Mouse (Mus musculus) embryonic facial prominence, embryonic 11.5 days (tissue): ENCODE data around the gene Mrps18a. TPM values are rescaled to one million over a fixed set of nuclear protein-coding genes. Genes with fewer than 3 reads are reported as not detected.

ENCODE experiments used
- ATAC-seq: fragments of 200-750 bp; cut with Nextera tagmentation; replicated peaks from 2 replicates; pipeline ENCODE4 v1.8.0; 2017; ENCODE audit warnings: low read depth; ENCODE audit not compliant: insufficient number of reproducible peaks, low FRiP score, low TSS enrichment
- DNase-seq: peaks from one replicate; pipeline ENCODE4 v3.0.0-alpha.2; 2015; ENCODE audit warnings: low spot score
- H3K27ac ChIP-seq: fragments of 300-500 bp; sonication (generic); replicated peaks from 2 replicates; pipeline ENCODE4 v1.5.1; 2014; ENCODE audit warnings: mild to moderate bottlenecking, low read depth, low read length, control low read depth
- H3K27me3 ChIP-seq: fragments of 300-500 bp; sonication (generic); 2 replicates; pipeline ENCODE4 v1.6.1; 2014; ENCODE audit warnings: mild to moderate bottlenecking, low read length, moderate library complexity, mixed read lengths; ENCODE audit not compliant: control insufficient read depth, insufficient read depth
- H3K36me3 ChIP-seq: fragments of 300-500 bp; sonication (generic); replicated peaks from 2 replicates; pipeline ENCODE4 v1.6.1; 2014; ENCODE audit warnings: low read depth, mild to moderate bottlenecking, low read length, moderate library complexity, mixed read lengths; ENCODE audit not compliant: control insufficient read depth, insufficient read depth
- H3K4me1 ChIP-seq: fragments of 300-500 bp; sonication (generic); 2 replicates; pipeline ENCODE4 v1.6.1; 2014; ENCODE audit warnings: low read length, mixed read lengths; ENCODE audit not compliant: control insufficient read depth, insufficient read depth
- H3K4me2 ChIP-seq: fragments of 300-500 bp; sonication (generic); 2 replicates; pipeline ENCODE4 v1.6.1; 2014; ENCODE audit warnings: low read depth, mild to moderate bottlenecking, control low read depth, low read length, moderate library complexity
- H3K4me3 ChIP-seq: fragments of 300-500 bp; sonication (generic); 2 replicates; pipeline ENCODE4 v1.5.1; 2014; ENCODE audit warnings: low read depth, low read length, control low read depth
- H3K9ac ChIP-seq: fragments of 300-500 bp; sonication (generic); replicated peaks from 2 replicates; pipeline ENCODE4 v1.6.1; 2014; ENCODE audit warnings: mild to moderate bottlenecking, control low read depth, low read length
- H3K9me3 ChIP-seq: fragments of 300-500 bp; sonication (generic); replicated peaks from 2 replicates; pipeline ENCODE4 v1.6.1; 2016; ENCODE audit warnings: mild to moderate bottlenecking, low read length, inconsistent platforms, mixed read lengths; ENCODE audit not compliant: control insufficient read depth
- WGBS: fragments of 180-500 bp; shearing (Covaris S2); extraction: QIAGEN DNeasy Blood & Tissue Kit; methylation state at CpG from one replicate; pipeline ENCODE4 v1.1.7; 2014; 5-methylcytosine and 5-hydroxymethylcytosine counted together
- polyA plus RNA-seq: library from polyadenylated mRNA; unstranded; fragments of >200 nt; fragmentation: Nextera tagmentation; extraction: Ambion mirVana; gene quantifications from 2 replicates; pipeline ENCODE4 v1.2.1, GENCODE M21; 2014

The Mrps18a gene
- polyA plus RNA-seq, 1 experiment from 2014 or later: 133 TPM

DNA sequence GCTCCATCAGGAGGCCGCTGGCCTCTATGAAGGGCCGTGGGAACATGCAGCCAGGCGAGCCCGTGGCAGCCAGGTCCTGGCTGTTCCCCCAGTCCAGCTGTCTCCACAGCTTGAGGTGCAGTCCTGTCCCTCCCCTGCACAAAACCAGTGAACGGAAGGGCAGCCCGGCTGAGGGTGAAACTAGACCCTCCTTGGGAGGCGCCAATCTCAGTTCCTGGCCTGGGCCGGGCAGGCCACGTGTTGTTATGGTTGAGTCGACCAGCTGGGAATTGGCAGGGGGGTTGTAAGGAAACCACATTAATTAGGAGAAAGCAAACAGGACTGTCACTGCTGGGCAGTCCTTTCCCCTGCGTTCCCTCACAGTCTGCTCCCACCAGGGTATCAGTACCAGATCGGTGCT lies 6.3 kb upstream of the Mrps18a start:
- peak; percentile 79 for DNase-seq
- H3K27me3 ChIP-seq: no peaks in the 10 kb centered on the region
- no peaks in the 10 kb centered on the region for H3K9me3 ChIP-seq
- H3K4me1 ChIP-seq: peaks cover 2% of the 10 kb centered on the region; the same call in 1 of the 2 replicates
- peak overlapping the region; percentile 30; the same call in 1 of the 2 replicates for H3K9ac ChIP-seq
- no peaks in the 10 kb centered on the region for H3K36me3 ChIP-seq
- no peak overlapping the region for H3K4me2 ChIP-seq
- peak; percentile 84 for ATAC-seq
- no peak overlapping the region for H3K4me3 ChIP-seq
- peak overlapping the region; percentile 24; the same call in 1 of the 2 replicates for H3K27ac ChIP-seq
- 26% methylated on average over 12 of the region's 12 CpGs for WGBS

DNA sequence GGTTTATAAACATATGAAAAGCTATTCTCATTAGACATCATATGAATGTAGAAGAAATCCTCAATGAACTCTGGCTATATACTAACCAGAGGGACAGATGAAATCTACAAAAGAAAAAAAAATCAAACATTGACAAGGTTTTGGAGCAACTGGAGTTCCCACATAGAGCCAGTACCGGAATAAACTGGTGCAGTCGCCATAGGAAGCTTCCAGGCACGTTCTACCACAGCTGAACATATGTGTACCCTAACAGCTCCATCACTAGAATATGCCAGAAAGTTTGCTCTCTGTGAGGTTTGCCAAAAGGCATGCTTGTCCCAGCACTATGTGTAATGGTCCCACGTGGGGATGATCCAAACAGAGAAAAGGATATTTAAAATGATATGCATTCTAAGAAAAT lies 2.5 kb upstream of the Mrps18a start:
- no peaks in the 10 kb centered on the region for H3K9me3 ChIP-seq
- H3K4me3 ChIP-seq: no peak overlapping the region
- H3K4me2 ChIP-seq: no peak overlapping the region
- H3K27ac ChIP-seq: no peak overlapping the region
- no peaks in the 10 kb centered on the region for H3K27me3 ChIP-seq
- ATAC-seq: no peak
- 83% methylated on average over 4 of the region's 4 CpGs for WGBS
- H3K9ac ChIP-seq: no peak overlapping the region
- DNase-seq: no peak
- no peaks in the 10 kb centered on the region for H3K36me3 ChIP-seq
- peaks cover 2% of the 10 kb centered on the region; the same call in 1 of the 2 replicates for H3K4me1 ChIP-seq

- Histone ChIP-seq H3K4me3 (no peak overlapping the region), H3K9me3 (no peaks in the 10 kb centered on the region), H3K9ac (peak overlapping the region; percentile 25; the same call in 1 of the 2 replicates), H3K4me1 (peaks cover 3% of the 10 kb centered on the region; the same call in 1 of the 2 replicates), H3K36me3 (no peaks in the 10 kb centered on the region; the same call in 1 of the 2 replicates), H3K4me2 (no peak overlapping the region), H3K27me3 (no peaks in the 10 kb centered on the region), H3K27ac (peak overlapping the region; percentile 29)
- no peak for DNase-seq
- no peak for ATAC-seq
- 65% methylated on average over 2 of the region's 2 CpGs for WGBS
Measured at GRCm38 (mm10) chr17:46115489-46115888, 4.7 kb downstream of the Mrps18a start.

DNA sequence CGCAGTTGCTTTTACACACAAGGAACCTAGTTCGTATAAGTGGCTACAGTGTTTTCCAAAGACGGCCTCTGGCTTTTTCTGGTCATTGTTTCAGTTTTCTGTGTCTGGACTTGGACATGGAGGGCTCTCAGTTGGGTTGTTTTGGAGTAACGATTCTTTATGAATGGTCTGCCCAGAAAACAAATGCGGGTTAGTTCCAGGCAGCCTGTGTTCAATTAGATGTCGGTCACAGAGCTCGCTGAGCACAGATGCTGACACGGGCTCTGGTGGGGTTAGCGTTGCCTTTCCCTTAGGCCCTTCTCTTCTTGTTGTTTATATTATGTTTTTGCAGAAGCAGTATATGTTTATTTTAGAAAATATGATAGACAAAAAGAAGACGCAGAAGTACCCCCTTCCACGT lies 5.4 kb downstream of the Mrps18a start:
- no peak overlapping the region for H3K9ac ChIP-seq
- DNase-seq (peak; percentile 60), ATAC-seq (no peak)
- H3K4me3 ChIP-seq: no peak overlapping the region
- 57% methylated on average over 11 of the region's 11 CpGs for WGBS
- H3K27ac ChIP-seq: peak overlapping the region; percentile 29
- H3K27me3 ChIP-seq: no peaks in the 10 kb centered on the region
- H3K4me1 ChIP-seq: peaks cover 3% of the 10 kb centered on the region; the same call in 1 of the 2 replicates
- no peaks in the 10 kb centered on the region for H3K9me3 ChIP-seq
- H3K4me2 ChIP-seq: no peak overlapping the region
- H3K36me3 ChIP-seq: no peaks in the 10 kb centered on the region; the same call in 1 of the 2 replicates

GRCm38 (mm10) chr17:46116881-46117280 lies 6.1 kb downstream of the Mrps18a start:
- DNase-seq: no peak
- Histone ChIP-seq H3K9ac (no peak overlapping the region), H3K27me3 (no peaks in the 10 kb centered on the region), H3K27ac (no peak overlapping the region; the same call in 1 of the 2 replicates), H3K9me3 (no peaks in the 10 kb centered on the region), H3K36me3 (no peaks in the 10 kb centered on the region; the same call in 1 of the 2 replicates), H3K4me2 (no peak overlapping the region), H3K4me3 (no peak overlapping the region), H3K4me1 (peaks cover 3% of the 10 kb centered on the region; the same call in 1 of the 2 replicates)
- ATAC-seq: no peak
- 82% methylated on average over 3 of the region's 3 CpGs for WGBS

DNA sequence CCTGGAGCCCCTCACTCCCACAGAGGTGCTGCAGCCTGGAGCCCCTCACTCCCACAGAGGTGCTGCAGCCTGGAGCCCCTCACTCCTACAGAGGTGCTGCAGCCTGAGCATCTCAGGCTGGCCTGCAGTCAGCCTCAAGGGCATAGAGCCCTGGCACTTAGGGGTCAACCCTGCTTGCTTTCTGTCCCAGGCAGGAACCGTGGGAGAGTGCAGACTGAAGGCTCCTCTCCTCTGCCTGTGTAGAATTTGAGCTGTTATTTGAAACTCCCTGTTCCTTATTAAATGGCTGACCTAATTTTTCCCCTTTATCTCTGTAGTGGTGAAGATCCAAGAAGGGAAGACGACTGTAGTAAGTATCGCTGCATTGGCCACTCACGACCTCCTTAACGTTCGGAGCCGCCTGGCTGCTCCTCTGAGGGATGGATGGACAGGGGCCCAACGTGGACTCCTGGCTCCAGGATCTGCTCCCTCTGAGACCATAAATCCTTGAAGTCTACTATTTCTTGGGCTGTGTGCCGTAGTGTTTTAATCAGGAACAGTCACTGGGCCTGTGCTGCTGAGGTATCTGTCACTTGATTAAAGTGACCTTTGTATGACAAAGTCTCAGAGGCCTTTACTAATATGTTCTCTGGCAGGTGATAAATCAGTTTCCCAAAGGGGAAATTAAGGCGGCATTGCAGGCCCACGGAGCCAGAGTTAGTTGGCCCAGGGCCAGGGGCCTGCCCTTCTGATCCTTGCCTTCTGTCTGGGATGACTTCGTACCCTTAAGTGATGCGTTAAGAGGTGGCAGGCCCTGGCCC lies 7.0 kb downstream of the Mrps18a start:
- Histone ChIP-seq H3K36me3 (no peaks in the 10 kb centered on the region; the same call in 1 of the 2 replicates), H3K27me3 (no peaks in the 10 kb centered on the region), H3K4me3 (no peak overlapping the region), H3K4me1 (peaks cover 3% of the 10 kb centered on the region; the same call in 1 of the 2 replicates), H3K9me3 (no peaks in the 10 kb centered on the region), H3K9ac (no peak overlapping the region), H3K27ac (0 out of 2 replicates have a peak overlapping the region, but pooled peaks have one; percentile 13), H3K4me2 (no peak overlapping the region)
- WGBS: 78% methylated on average over 13 of the region's 13 CpGs
- no peak for ATAC-seq
- DNase-seq: no peak

DNA sequence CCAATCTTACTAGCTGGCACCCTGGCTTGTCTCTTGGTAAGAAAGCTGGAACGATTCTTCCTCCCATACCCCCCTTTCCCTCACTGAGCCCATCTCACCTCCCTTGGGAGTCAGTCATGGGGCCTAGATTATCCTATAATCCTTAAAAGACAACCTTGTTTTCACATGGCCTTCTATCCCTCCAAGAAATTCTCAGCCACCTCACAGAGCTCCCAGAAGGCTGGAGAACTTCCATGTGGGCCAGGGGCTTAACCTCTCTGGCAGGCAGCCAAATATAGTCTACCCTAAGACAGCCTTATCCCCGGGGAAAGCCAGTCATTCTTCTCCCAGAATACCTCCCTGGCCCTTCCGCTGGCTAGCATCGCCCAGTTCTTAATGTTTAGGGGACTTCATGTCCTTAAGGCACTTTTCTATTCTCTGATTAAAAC lies 7.7 kb downstream of the Mrps18a start:
- Histone ChIP-seq H3K9me3 (no peaks in the 10 kb centered on the region), H3K36me3 (peaks cover 5% of the 10 kb centered on the region; the same call in 1 of the 2 replicates), H3K9ac (no peak overlapping the region), H3K4me2 (no peak overlapping the region), H3K4me3 (no peak overlapping the region), H3K27ac (no peak overlapping the region), H3K27me3 (no peaks in the 10 kb centered on the region), H3K4me1 (peaks cover 3% of the 10 kb centered on the region; the same call in 1 of the 2 replicates)
- 87% methylated on average over 4 of the region's 4 CpGs for WGBS
- ATAC-seq (no peak), DNase-seq (no peak)

DNA sequence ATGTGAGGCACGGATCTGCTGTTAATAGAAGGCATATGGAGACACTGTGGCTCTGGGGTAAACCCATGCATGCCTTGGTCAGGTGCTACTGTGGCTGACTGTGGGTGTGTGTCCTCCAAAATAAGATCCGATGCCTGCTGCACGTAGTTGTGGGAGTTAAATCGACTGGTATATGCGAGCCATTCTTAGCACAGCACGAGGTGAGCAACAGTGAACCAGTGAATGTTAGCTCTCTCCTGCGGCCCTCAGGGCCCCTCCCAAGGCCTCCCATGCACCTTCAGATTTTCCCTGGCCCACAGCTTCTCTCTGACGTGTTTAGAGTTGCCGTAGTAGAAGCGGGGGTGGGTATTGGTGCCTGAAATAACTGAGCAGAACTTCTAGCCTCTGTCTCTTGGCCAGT lies 8.9 kb downstream of the Mrps18a start:
- Histone ChIP-seq H3K4me3 (no peak overlapping the region), H3K27ac (no peak overlapping the region), H3K9ac (no peak overlapping the region), H3K9me3 (no peaks in the 10 kb centered on the region), H3K4me2 (no peak overlapping the region), H3K4me1 (peaks cover 3% of the 10 kb centered on the region; the same call in 1 of the 2 replicates), H3K27me3 (no peaks in the 10 kb centered on the region), H3K36me3 (peaks cover 8% of the 10 kb centered on the region; the same call in 1 of the 2 replicates)
- DNase-seq (no peak), ATAC-seq (no peak)
- 87% methylated on average over 10 of the region's 10 CpGs for WGBS
